ENCODE assay signal across 8 mouse cellular contexts in genomic region chr10:80171252-80171651, GRCm38 (mm10). TPM values are rescaled to one million over a fixed set of nuclear protein-coding genes. Genes with fewer than 3 reads are reported as not detected.
A peak's percentile ranks its signal among the peaks of the same experiment; 100 is the strongest.
DNase-seq lines count a peak whose midpoint lies in the region; ATAC-seq and TF ChIP-seq lines count a peak whose summit lies in the region.
"Had no signal": no experiment of that assay in that cellular context is flagged by ENCODE, and none has a peak within 500 bp of the region (broad histone marks: within the 10 kb centered on the region; RNA-seq: fewer than 3 reads in every experiment).

No protein-coding gene starts in this region.

- no peak overlapping the region for H3K4me3 ChIP-seq in forebrain, embryonic 15.5 days
- no peak overlapping the region for H3K4me3 ChIP-seq in forebrain, embryonic 14.5 days (ENCODE audit: low read depth, low read length)
- peak overlapping the region; percentile 59; the same call in 1 of the 2 replicates for H3K4me3 ChIP-seq in midbrain, embryonic 10.5 days
- no peak overlapping the region for H3K4me3 ChIP-seq in midbrain, embryonic 16.5 days (ENCODE audit: low read depth, low read length)
- H3K4me3 ChIP-seq in stomach, postnatal 0 days (ENCODE audit: low read depth, low read length): no peak overlapping the region

- no peaks in the 10 kb centered on the region for H3K9me3 ChIP-seq in forebrain, embryonic 15.5 days
- H3K9me3 ChIP-seq in forebrain, embryonic 14.5 days (replicated peaks; ENCODE audit: control insufficient read depth, low read length): no peaks in the 10 kb centered on the region
- H3K9me3 ChIP-seq in midbrain, embryonic 10.5 days (replicated peaks): no peaks in the 10 kb centered on the region
- no peaks in the 10 kb centered on the region for H3K9me3 ChIP-seq in midbrain, embryonic 16.5 days (replicated peaks; ENCODE audit: control insufficient read depth, low read length, poor library complexity, severe bottlenecking)
- H3K9me3 ChIP-seq in stomach, postnatal 0 days (ENCODE audit: control insufficient read depth, low read length): no peaks in the 10 kb centered on the region

- ATAC-seq in forebrain, embryonic 15.5 days (replicated peaks): no peak
- no peak for ATAC-seq in forebrain, embryonic 14.5 days
- no peak for ATAC-seq in midbrain, embryonic 16.5 days
- ATAC-seq in stomach, postnatal 0 days (ENCODE audit: low FRiP score, low TSS enrichment): no peak

- no peaks in the 10 kb centered on the region for H3K27me3 ChIP-seq in forebrain, embryonic 15.5 days
- H3K27me3 ChIP-seq in forebrain, embryonic 14.5 days (replicated peaks; ENCODE audit: control insufficient read depth, insufficient read depth, low read length): no peaks in the 10 kb centered on the region
- peaks cover 1% of the 10 kb centered on the region; the same call in 1 of the 2 replicates for H3K27me3 ChIP-seq in midbrain, embryonic 10.5 days (ENCODE audit: low read depth, poor library complexity, severe bottlenecking)
- no peaks in the 10 kb centered on the region for H3K27me3 ChIP-seq in midbrain, embryonic 16.5 days (ENCODE audit: control insufficient read depth, insufficient read depth, low read depth, low read length)
- no peaks in the 10 kb centered on the region for H3K27me3 ChIP-seq in stomach, postnatal 0 days (ENCODE audit: control insufficient read depth, insufficient read depth, low read length)

- DNase-seq in forebrain, embryonic 14.5 days (ENCODE audit: low spot score): no peak
- no peak for DNase-seq in midbrain, embryonic 10.5 days (ENCODE audit: low spot score)
- DNase-seq in induced T-regulatory cell, adult 2 months (ENCODE audit: low read depth): peak; percentile 20
- no peak for DNase-seq in stomach, postnatal 0 days (ENCODE audit: low spot score)
- no peak for DNase-seq in adrenal gland, adult 18-20 months (ENCODE audit: low spot score in 2 of 2)

- no peak overlapping the region for H3K4me2 ChIP-seq in forebrain, embryonic 15.5 days (replicated peaks)
- no peak overlapping the region for H3K4me2 ChIP-seq in forebrain, embryonic 14.5 days (ENCODE audit: low read length)
- H3K4me2 ChIP-seq in midbrain, embryonic 16.5 days (ENCODE audit: low read length): no peak overlapping the region
- no peak overlapping the region for H3K4me2 ChIP-seq in stomach, postnatal 0 days (replicated peaks; ENCODE audit: low read depth)

- no peak for TF ChIP-seq CTCF in stomach, postnatal 0 days (IDR thresholded peaks at IDR 0.05; ENCODE audit: low read depth)

- H3K9ac ChIP-seq in forebrain, embryonic 15.5 days (replicated peaks): no peak overlapping the region
- no peak overlapping the region for H3K9ac ChIP-seq in forebrain, embryonic 14.5 days (ENCODE audit: low read length)
- no peak overlapping the region for H3K9ac ChIP-seq in midbrain, embryonic 16.5 days (ENCODE audit: low read depth, low read length)
- no peak overlapping the region for H3K9ac ChIP-seq in stomach, postnatal 0 days (ENCODE audit: low read length)

- H3K4me1 ChIP-seq in forebrain, embryonic 15.5 days: peaks cover 64% of the 10 kb centered on the region
- peaks cover 26% of the 10 kb centered on the region for H3K4me1 ChIP-seq in forebrain, embryonic 14.5 days (ENCODE audit: control insufficient read depth, insufficient read depth, low read length)
- peaks cover 84% of the 10 kb centered on the region for H3K4me1 ChIP-seq in midbrain, embryonic 10.5 days
- H3K4me1 ChIP-seq in midbrain, embryonic 16.5 days (ENCODE audit: control insufficient read depth, insufficient read depth, low read length): peaks cover 36% of the 10 kb centered on the region
- 0 out of 2 replicates have a peak, but pooled peaks cover 5% of the 10 kb centered on the region for H3K4me1 ChIP-seq in stomach, postnatal 0 days (replicated peaks; ENCODE audit: control insufficient read depth, insufficient read depth)

- WGBS in forebrain, embryonic 15.5 days: 92% methylated on average over 15 of the region's 15 CpGs
- 93% methylated on average over 15 of the region's 15 CpGs for WGBS in forebrain, embryonic 14.5 days
- WGBS in midbrain, embryonic 10.5 days: 90% methylated on average over 15 of the region's 15 CpGs
- WGBS in midbrain, embryonic 16.5 days: 88% methylated on average over 15 of the region's 15 CpGs
- WGBS in stomach, postnatal 0 days: 79% methylated on average over 15 of the region's 15 CpGs

- no peak for TF ChIP-seq EP300 in stomach, postnatal 0 days (optimal IDR thresholded peaks at IDR 0.05)

- H3K27ac ChIP-seq in forebrain, embryonic 15.5 days (replicated peaks): peak overlapping the region; percentile 94; the same call in 1 of the 2 replicates
- no peak overlapping the region for H3K27ac ChIP-seq in forebrain, embryonic 14.5 days (ENCODE audit: low read depth, low read length)
- H3K27ac ChIP-seq in midbrain, embryonic 10.5 days (replicated peaks): peak overlapping the region; percentile 84; the same call in 1 of the 2 replicates
- no peak overlapping the region for H3K27ac ChIP-seq in midbrain, embryonic 16.5 days (ENCODE audit: low read length)
- 0 out of 2 replicates have a peak overlapping the region, but pooled peaks have one; percentile 40 for H3K27ac ChIP-seq in stomach, postnatal 0 days (replicated peaks)

- H3K36me3 ChIP-seq in forebrain, embryonic 15.5 days: peaks cover 26% of the 10 kb centered on the region
- peaks cover 34% of the 10 kb centered on the region for H3K36me3 ChIP-seq in forebrain, embryonic 14.5 days (ENCODE audit: control insufficient read depth, insufficient read depth, low read length)
- peaks cover 43% of the 10 kb centered on the region for H3K36me3 ChIP-seq in midbrain, embryonic 10.5 days
- H3K36me3 ChIP-seq in midbrain, embryonic 16.5 days (ENCODE audit: control insufficient read depth, insufficient read depth, low read length): peaks cover 19% of the 10 kb centered on the region
- peaks cover 24% of the 10 kb centered on the region for H3K36me3 ChIP-seq in stomach, postnatal 0 days (ENCODE audit: control insufficient read depth, insufficient read depth, low read length)

RNA-seq across cellular contexts. Expression of gene 1600002K03Rik, which starts 1.5 kb away (rescaled TPM):
- polyA plus RNA-seq in forebrain, embryonic 15.5 days (2015; fragmentation: Nextera tagmentation; extraction: Ambion mirVana): 9.7 and 12.7 TPM in 2 replicates
- polyA plus RNA-seq in forebrain, embryonic 14.5 days (2014; fragmentation: Nextera tagmentation; extraction: Ambion mirVana): 7.2 and 9.0 TPM in 2 replicates
- polyA plus RNA-seq in midbrain, embryonic 10.5 days (2016; fragmentation: Nextera tagmentation; extraction: Ambion mirVana): 10.6 and 11.2 TPM in 2 replicates
- 11.0 and 11.4 TPM in 2 replicates for polyA plus RNA-seq in midbrain, embryonic 16.5 days (2015; fragmentation: Nextera tagmentation; extraction: Ambion mirVana)
- polyA plus RNA-seq in stomach, postnatal 0 days (2015; fragmentation: Nextera tagmentation; extraction: Ambion mirVana): 13.9 and 14.1 TPM in 2 replicates
- 10 to 100 TPM; 14.7 to 16.6 TPM for total RNA-seq in adrenal gland, adult 18-20 months (2021)

RNA-seq across cellular contexts. Expression of gene Cirbp, which starts 5.5 kb away (rescaled TPM):
- 350 and 358 TPM in 2 replicates for polyA plus RNA-seq in forebrain, embryonic 15.5 days (2015; fragmentation: Nextera tagmentation; extraction: Ambion mirVana)
- polyA plus RNA-seq in forebrain, embryonic 14.5 days (2014; fragmentation: Nextera tagmentation; extraction: Ambion mirVana): 239 and 266 TPM in 2 replicates
- 91.8 and 135 TPM in 2 replicates for polyA plus RNA-seq in midbrain, embryonic 10.5 days (2016; fragmentation: Nextera tagmentation; extraction: Ambion mirVana)
- 380 and 398 TPM in 2 replicates for polyA plus RNA-seq in midbrain, embryonic 16.5 days (2015; fragmentation: Nextera tagmentation; extraction: Ambion mirVana)
- polyA plus RNA-seq in stomach, postnatal 0 days (2015; fragmentation: Nextera tagmentation; extraction: Ambion mirVana): 237 and 244 TPM in 2 replicates
- total RNA-seq in adrenal gland, adult 18-20 months (2021): 10 to 100 TPM; 34.7 to 46.3 TPM

RNA-seq across cellular contexts. Expression of gene Efna2, which starts 8.0 kb away (rescaled TPM):
- 35.8 and 36.5 TPM in 2 replicates for polyA plus RNA-seq in forebrain, embryonic 15.5 days (2015; fragmentation: Nextera tagmentation; extraction: Ambion mirVana)
- polyA plus RNA-seq in forebrain, embryonic 14.5 days (2014; fragmentation: Nextera tagmentation; extraction: Ambion mirVana): 14.5 and 20.6 TPM in 2 replicates
- polyA plus RNA-seq in midbrain, embryonic 10.5 days (2016; fragmentation: Nextera tagmentation; extraction: Ambion mirVana): 56.6 and 64.5 TPM in 2 replicates
- polyA plus RNA-seq in midbrain, embryonic 16.5 days (2015; fragmentation: Nextera tagmentation; extraction: Ambion mirVana): 37.3 and 43.3 TPM in 2 replicates
- polyA plus RNA-seq in stomach, postnatal 0 days (2015; fragmentation: Nextera tagmentation; extraction: Ambion mirVana): 6.5 and 7.2 TPM in 2 replicates
- 1 to 10 TPM; 1.3 to 2.1 TPM for total RNA-seq in adrenal gland, adult 18-20 months (2021)
- total RNA-seq: hematopoietic stem cell, adult 5-6 weeks had no signal

RNA-seq across cellular contexts. Expression of gene Midn, which starts 23.2 kb away (rescaled TPM):
- 33.0 and 34.9 TPM in 2 replicates for polyA plus RNA-seq in forebrain, embryonic 15.5 days (2015; fragmentation: Nextera tagmentation; extraction: Ambion mirVana)
- polyA plus RNA-seq in forebrain, embryonic 14.5 days (2014; fragmentation: Nextera tagmentation; extraction: Ambion mirVana): 67.0 and 73.6 TPM in 2 replicates
- 17.8 and 19.7 TPM in 2 replicates for polyA plus RNA-seq in midbrain, embryonic 10.5 days (2016; fragmentation: Nextera tagmentation; extraction: Ambion mirVana)
- polyA plus RNA-seq in midbrain, embryonic 16.5 days (2015; fragmentation: Nextera tagmentation; extraction: Ambion mirVana): 15.5 and 21.1 TPM in 2 replicates
- 8.5 and 9.6 TPM in 2 replicates for polyA plus RNA-seq in stomach, postnatal 0 days (2015; fragmentation: Nextera tagmentation; extraction: Ambion mirVana)
- total RNA-seq in adrenal gland, adult 18-20 months (2021): 10 to 100 TPM; 64.8 to 82.0 TPM

RNA-seq across cellular contexts. Expression of gene Cbarp, which starts 30.6 kb away (rescaled TPM):
- 29.7 and 39.5 TPM in 2 replicates for polyA plus RNA-seq in forebrain, embryonic 15.5 days (2015; fragmentation: Nextera tagmentation; extraction: Ambion mirVana)
- 41.0 and 42.4 TPM in 2 replicates for polyA plus RNA-seq in forebrain, embryonic 14.5 days (2014; fragmentation: Nextera tagmentation; extraction: Ambion mirVana)
- 7.8 and 9.3 TPM in 2 replicates for polyA plus RNA-seq in midbrain, embryonic 10.5 days (2016; fragmentation: Nextera tagmentation; extraction: Ambion mirVana)
- polyA plus RNA-seq in midbrain, embryonic 16.5 days (2015; fragmentation: Nextera tagmentation; extraction: Ambion mirVana): 70.3 and 81.6 TPM in 2 replicates
- polyA plus RNA-seq in stomach, postnatal 0 days (2015; fragmentation: Nextera tagmentation; extraction: Ambion mirVana): 4.2 and 4.3 TPM in 2 replicates
- 100 to 1,000 TPM; 129 to 266 TPM for total RNA-seq in adrenal gland, adult 18-20 months (2021)

Comparison
In these comparisons a context has a peak if more than half of its experiments do, and no peak if none do; other contexts are left out.
1. H3K27ac ChIP-seq: peak in forebrain, embryonic 15.5 days (single experiment), midbrain, embryonic 10.5 days (single experiment) and stomach, postnatal 0 days (single experiment); none in forebrain, embryonic 14.5 days (single experiment) and midbrain, embryonic 16.5 days (single experiment).